Mouse (Mus musculus) gastrocnemius, adult 2 months (tissue): ENCODE measurements around the gene Aspg. TPM values are rescaled to one million over a fixed set of nuclear protein-coding genes. Genes with fewer than 3 reads are reported as not detected.

Experiments used
- DNase-seq: peaks from one replicate; pipeline ENCODE4 v3.0.0; 2022
- H3K27ac ChIP-seq: fragments of 200-600 bp; 2 replicates; pipeline ENCODE4 v1.8.1; 2022; ENCODE audit warnings: mild to moderate bottlenecking
- H3K4me3 ChIP-seq: fragments of 200-600 bp; 2 replicates; pipeline ENCODE4 v1.8.1; 2022; ENCODE audit warnings: mild to moderate bottlenecking, moderate library complexity
- CTCF ChIP-seq: fragments of 200-600 bp; IDR thresholded peaks from 2 replicates; pipeline ENCODE4 v1.8.1; 2022; ENCODE audit warnings: antibody characterized with exemption, mild to moderate bottlenecking, moderate library complexity
- intact Hi-C: fragments of 180-260 bp; cut with DNase I; formaldehyde crosslinking; loops from one replicate; pipeline ENCODE4 v1.15.1; 2025
- total RNA-seq, 2 experiments: library from RNA; stranded (reverse); gene quantifications; 2 replicates each; pipeline ENCODE4 v1.2.3; 2021

Gene Aspg
- total RNA-seq, 2 experiments from 2014 or later = not detected

DNA sequence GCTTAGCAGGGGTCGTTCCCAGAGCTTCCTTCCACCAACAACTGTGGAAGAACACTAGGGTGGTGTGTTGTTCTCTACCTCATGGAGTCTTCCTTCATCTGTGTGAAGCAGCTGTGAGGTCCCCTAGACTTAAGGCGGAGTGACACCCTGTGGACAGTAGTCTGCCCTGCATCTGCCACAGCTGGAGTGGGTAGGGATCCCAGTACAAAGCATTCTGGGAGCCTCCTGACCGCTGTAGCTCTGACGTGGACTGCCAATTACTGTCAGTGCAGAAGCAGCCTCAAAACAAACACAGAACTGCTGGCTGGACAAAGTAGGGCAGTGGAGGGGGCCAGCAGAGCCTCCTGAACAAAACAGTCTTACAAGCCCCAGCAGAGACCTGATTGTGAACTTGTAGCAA lies 5.4 kb upstream of the Aspg start:
- no peak for DNase-seq
- intact Hi-C loops = loop anchor here (5.0 kb wide), 1 partner anchor 116 kb away; no protein-coding TSS in a partner anchor
- Histone ChIP-seq H3K4me3 (no peak overlapping the region), H3K27ac (no peak overlapping the region)
- TF ChIP-seq CTCF = no peak

DNA sequence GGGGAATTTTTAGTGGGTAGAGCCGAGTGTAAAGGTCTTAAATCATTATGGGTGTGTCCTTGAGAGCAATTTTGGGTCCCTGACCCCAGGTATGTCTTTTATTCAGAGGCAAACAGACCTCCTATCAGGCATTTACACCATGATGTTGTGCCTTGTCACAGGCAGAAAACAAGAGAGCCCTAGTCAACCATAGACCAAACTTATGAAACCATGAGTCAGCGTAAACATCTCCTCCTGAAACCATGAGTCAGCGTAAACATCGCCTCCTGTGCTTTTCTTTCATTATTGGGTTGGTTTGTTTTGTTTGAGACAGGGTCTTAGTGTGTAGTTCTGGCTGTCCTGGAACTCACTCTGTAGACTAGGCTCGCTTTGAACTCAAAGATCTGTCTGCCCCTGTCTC lies 3.3 kb upstream of the Aspg start:
- no peak overlapping the region for H3K27ac ChIP-seq
- H3K4me3 ChIP-seq = no peak overlapping the region
- intact Hi-C loops = loop anchor here (5.0 kb wide), 1 partner anchor 114 kb away; no protein-coding TSS in a partner anchor
- TF ChIP-seq CTCF = no peak
- no peak for DNase-seq

DNA sequence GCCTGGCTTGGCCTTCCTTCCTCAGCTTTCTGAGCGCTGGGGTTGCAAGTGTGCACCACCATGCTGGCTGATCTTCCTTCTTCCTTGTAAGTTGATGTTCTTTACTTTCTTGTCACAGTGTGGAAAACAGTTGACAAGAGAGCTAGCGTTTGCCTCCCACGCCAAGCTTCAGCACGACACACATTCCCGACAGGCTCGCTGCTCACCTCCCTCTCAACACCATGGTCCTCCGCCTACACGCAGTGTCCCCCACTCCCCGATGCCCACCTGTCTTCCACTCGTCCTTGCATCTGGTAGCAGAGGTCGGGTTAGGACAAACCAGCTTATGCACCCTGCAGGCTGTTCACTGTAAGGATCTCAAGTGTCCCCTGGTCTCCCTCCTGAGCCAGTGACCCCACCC lies 1.6 kb upstream of the Aspg start:
- TF ChIP-seq CTCF = no peak
- Histone ChIP-seq H3K4me3 (no peak overlapping the region), H3K27ac (no peak overlapping the region)
- no peak for DNase-seq
- intact Hi-C loops = loop anchor here (5.0 kb wide), 1 partner anchor 112 kb away; no protein-coding TSS in a partner anchor

DNA sequence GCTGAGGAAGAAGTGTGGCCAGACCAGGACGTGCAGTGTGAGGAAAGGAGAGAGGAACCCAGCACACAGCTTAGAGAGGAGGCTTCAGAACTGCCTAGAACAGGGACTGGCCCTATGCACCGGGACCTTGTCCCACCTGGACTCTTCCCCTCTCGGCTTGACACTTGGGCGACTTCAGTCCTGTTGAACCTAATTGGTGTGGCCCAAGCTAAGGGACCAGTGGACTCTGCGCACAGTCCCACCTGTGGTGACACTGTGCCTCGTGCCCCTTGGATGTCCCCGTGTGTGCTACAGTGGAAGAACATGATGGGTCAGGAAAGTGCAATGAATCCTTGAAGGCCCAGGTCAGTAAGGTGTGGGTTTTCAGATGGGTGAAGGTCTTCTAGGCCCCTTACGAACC lies 1.2 kb downstream of the Aspg start:
- no peak overlapping the region for H3K4me3 ChIP-seq
- no peak for DNase-seq
- H3K27ac ChIP-seq = no peak overlapping the region
- intact Hi-C loops = no loop called here
- TF ChIP-seq CTCF = no peak

DNA sequence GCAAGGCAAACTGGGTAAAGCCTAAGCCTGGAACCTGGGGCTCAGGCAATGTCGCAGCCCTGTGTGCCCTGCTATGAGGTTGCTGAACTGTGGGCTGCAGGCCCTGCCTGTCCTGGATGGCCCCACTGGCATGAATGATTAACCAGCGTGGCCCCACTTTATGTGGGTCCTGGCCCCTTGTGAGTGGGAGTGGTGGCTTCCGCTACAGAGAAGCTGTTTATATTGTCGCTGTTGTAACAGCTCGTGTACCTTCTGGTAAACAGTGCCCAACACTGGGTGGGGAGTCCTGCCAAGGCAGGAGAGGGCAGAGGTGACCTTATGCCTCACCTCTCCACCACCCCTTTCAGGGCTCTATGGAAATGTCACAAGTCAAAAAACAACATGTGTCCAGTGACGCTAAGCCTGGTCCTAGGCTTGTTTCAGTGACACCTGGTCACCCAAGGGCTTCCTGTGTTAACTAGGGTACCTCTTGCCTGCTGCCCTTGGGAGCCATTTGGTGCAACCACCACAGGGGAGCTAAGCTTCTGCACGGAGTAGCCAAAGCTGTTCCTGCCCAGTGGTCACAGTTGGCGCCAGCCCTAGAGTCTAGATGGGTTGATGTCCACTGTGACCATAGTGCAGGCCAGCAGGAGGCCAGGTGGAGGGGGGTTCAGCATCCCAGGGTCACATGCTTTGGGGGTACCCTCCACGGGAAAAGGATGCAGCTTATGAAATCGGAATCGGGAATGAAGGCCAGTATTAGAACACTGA lies 2.4 kb downstream of the Aspg start:
- intact Hi-C loops = no loop called here
- no peak overlapping the region for H3K27ac ChIP-seq
- no peak for DNase-seq
- TF ChIP-seq CTCF = no peak
- H3K4me3 ChIP-seq = no peak overlapping the region

DNA sequence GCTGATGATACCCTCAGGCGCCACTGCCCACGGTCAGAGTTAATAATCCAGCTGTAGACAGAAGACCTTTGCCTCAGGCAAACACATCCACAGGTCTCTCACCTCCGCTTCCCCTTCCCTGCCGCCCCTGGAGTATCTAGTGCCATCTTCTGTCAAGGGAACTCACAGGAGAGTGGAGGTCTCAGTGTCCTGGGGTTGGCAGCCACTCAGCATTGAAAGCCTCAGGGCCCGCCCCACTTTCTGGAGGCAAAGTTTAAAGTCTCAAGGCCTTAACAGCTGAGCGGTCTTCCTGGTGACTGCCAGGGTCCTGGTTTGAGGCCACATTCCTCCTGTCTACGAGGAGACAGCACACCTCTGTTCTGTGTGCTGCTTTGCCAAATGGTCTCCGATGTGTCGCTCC lies 3.2 kb downstream of the Aspg start:
- no peak for TF ChIP-seq CTCF
- intact Hi-C loops = loop anchor here (10.0 kb wide), 1 partner anchor 365 kb away; no protein-coding TSS in a partner anchor
- no peak overlapping the region for H3K27ac ChIP-seq
- DNase-seq = no peak
- H3K4me3 ChIP-seq = no peak overlapping the region

DNA sequence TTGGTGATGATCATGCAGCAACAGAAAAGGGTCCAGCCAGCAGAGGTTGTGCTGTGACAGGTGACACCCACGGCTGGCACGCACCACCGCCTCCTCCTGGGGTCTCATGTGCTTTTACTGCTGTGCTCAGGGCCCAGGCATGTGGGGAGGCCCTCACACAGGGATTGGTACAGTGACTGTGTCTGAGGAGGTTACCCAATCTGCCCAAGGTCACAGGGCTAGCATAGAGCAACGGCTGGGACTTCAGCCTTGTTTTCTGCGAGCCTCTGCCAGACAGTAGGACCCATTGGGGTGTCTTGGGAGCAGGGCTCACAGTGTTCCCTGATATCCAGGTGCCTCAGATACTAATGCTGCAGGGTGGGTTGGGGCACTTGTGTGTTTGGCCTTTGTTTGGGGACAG lies 4.8 kb downstream of the Aspg start:
- no peak overlapping the region for H3K4me3 ChIP-seq
- intact Hi-C loops = loop anchor here (10.0 kb wide), 1 partner anchor 363 kb away; no protein-coding TSS in a partner anchor
- TF ChIP-seq CTCF = no peak
- no peak overlapping the region for H3K27ac ChIP-seq
- DNase-seq = no peak

DNA sequence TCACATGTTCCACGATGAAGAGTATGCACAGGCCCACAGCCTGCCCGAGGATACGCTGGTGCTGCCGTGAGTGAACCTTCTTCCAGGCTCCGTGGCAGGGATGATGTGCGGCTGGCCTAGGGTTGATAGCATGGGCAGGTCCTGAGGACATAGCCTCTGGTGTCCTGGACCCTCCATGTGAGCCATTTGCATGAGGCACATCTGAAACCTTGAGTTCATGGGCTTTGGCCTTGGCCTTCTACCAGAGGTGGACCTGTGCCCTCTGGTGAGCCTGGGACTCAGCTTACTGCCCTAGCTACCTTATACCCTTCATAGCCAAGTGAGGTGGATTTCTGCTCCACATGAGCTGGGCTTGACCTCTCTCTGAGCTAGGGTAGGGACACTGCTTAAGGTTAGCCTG lies 5.8 kb downstream of the Aspg start:
- no peak for DNase-seq
- no peak overlapping the region for H3K27ac ChIP-seq
- intact Hi-C loops = loop anchor here (10.0 kb wide), 1 partner anchor 363 kb away; no protein-coding TSS in a partner anchor
- no peak for TF ChIP-seq CTCF
- H3K4me3 ChIP-seq = no peak overlapping the region

DNA sequence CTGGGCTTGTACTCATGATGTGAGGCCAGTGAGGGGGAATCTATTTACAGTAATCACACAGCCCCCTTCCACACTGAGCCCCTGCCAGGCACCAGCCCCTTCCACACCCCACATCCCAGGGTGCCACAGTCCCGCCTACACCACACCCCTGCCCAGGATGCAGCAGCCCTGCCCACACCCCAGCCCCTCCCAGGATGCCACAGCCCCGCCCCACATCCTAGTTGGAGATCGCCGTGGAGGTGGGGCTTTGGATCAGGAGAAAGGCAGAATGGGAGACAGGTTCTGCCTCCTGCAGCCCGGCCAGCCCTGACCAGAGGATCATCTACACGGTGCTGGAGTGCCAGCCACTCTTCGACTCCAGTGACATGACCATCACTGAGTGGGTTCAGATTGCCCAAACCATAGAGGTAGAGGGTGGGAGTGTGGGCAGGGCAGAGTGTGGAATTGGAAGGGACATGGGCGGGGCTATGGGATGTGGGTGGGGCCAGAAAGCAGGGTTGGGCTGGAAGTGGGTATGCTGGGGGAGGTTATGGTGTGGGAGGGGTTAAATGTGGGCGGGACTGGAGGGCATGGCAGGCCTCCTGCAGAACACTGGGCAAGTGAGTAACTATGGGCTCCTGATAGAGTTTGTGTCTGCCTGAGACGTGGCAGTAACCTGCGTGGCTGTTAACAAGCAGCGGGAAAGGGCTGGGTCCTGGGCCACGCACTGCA lies 6.4 kb downstream of the Aspg start:
- TF ChIP-seq CTCF = no peak
- intact Hi-C loops = loop anchor here (1.0 to 10.0 kb wide), 3 partner anchors 27 to 430 kb away; no protein-coding TSS in a partner anchor
- no peak for DNase-seq
- H3K27ac ChIP-seq = no peak overlapping the region
- no peak overlapping the region for H3K4me3 ChIP-seq

DNA sequence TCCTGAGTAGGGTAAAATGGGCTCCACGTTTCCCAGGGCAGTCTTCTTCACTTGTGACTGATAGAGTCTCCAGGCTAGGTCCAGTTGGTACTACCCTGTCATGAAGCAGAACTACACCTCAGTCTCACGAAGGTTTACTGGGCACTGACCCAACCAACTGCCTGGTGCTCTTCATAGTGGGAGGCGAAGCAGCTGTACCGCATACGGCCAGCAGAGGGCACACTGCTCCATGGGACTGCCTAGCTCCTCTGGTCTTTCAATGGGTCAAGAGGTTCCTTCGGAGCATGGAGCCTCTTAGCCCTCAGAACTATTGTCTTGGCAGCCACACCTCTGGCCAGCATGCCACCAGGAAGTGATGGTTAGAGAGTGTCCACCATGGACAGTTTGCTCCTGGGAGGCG lies 7.2 kb downstream of the Aspg start:
- intact Hi-C loops = loop anchor here (1.0 to 10.0 kb wide), 3 partner anchors 27 to 430 kb away; no protein-coding TSS in a partner anchor
- H3K4me3 ChIP-seq = no peak overlapping the region
- peak; percentile 90 for DNase-seq
- no peak; the same call in 1 of the 2 replicates for TF ChIP-seq CTCF
- no peak overlapping the region for H3K27ac ChIP-seq

DNA sequence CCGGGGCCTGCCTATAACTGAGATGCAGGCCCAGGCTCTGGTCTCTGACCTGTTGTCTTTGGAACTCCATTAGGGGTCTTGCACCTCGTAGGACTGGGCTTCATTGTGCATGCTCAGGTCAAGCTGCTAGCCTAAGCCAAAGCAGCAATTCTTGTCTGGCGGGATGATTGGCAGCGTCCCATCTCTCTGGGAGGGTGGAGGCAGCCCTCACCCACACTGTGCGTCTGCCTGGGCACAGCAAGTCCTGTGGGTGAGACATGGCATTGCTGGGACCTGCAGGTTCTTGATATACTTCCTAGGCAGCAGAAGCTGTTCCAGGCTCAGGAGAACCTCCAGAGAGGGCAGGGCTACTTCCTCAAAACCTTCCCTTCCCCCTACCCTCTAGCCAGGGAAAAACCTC lies 10.5 kb downstream of the Aspg start:
- H3K4me3 ChIP-seq = no peak overlapping the region
- intact Hi-C loops = loop anchor here (10.0 kb wide), 1 partner anchor 358 kb away; no protein-coding TSS in a partner anchor
- TF ChIP-seq CTCF = no peak
- DNase-seq = no peak
- H3K27ac ChIP-seq = no peak overlapping the region

DNA sequence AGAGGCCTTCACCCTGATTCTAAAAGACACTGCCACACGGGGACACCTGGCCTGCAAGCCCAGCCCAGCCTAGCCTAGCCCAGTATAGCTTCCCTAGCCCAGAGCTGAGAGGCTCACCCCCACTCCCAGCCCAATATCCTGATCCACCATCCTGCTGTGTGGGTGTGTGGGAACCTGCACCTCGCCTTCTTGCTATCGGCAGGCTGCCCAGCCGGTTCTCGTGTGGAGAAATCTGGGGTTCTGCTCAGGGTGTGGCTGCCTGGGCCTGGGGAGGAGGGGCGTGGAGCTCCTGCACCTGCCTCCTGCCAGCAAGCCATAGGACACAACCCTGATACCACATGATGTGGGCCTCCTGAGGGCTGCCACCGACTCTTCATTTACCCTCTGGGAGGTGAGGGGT lies 11.2 kb downstream of the Aspg start:
- DNase-seq = no peak
- Histone ChIP-seq H3K27ac (no peak overlapping the region), H3K4me3 (no peak overlapping the region)
- intact Hi-C loops = loop anchor here (10.0 kb wide), 1 partner anchor 357 kb away; no protein-coding TSS in a partner anchor
- no peak for TF ChIP-seq CTCF

DNA sequence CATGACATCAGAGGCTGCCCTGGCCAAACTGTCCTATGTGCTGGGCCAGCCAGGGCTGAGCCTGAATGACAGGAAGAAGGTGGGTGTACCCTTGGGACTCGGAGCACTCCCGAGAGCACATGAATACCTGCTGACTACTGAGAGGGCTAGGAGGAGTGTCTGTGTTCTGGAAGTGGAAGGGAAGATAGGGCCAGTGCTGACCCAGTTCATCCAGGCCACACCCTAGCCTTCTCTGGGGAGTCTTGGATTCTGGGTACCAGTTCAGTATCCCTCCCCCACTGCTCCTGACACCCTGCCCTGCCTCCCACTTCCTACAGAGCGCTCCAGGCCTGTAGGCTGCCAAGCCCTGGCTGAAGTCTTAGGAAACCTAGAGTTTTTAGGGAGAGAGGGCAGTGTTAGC lies 14.7 kb downstream of the Aspg start:
- H3K4me3 ChIP-seq = no peak overlapping the region
- intact Hi-C loops = no loop called here

More for the DNA sequence above, 14.7 kb downstream of the Aspg start:
- DNase-seq = peak; percentile 47
- TF ChIP-seq CTCF = no peak
- H3K27ac ChIP-seq = no peak overlapping the region
